Mouse (Mus musculus) left cerebral cortex, postnatal 36 days (tissue): Measurements from ENCODE around the gene Xrcc1. TPM values are rescaled to one million over a fixed set of nuclear protein-coding genes. Genes with fewer than 3 reads are reported as not detected.
A peak's percentile ranks its signal among the peaks of the same experiment; 100 is the strongest.

Experiments used
- DNase-seq, 2 experiments: peaks; one replicate each; pipeline ENCODE4 v3.0.0; 2021 to 2022; ENCODE audit warnings: low spot score in 2 of 2, mixed read lengths in 1 of 2
- intact Hi-C: fragments of 180-260 bp; cut with DNase I; formaldehyde crosslinking; loops from one replicate; pipeline ENCODE4 v1.15.1; 2025
- total RNA-seq, 2 experiments: library from RNA; stranded (reverse); gene quantifications; 2 replicates each; pipeline ENCODE4 v1.2.3; 2021

Gene Xrcc1
- total RNA-seq, 2 experiments from 2014 or later: 29.8 to 41.4 TPM

GRCm38 (mm10) chr7:24524978-24525377, 21.1 kb upstream of the Xrcc1 start:
- DNase-seq: no peak
- intact Hi-C loops: no loop called here

GRCm38 (mm10) chr7:24525686-24526420, 20.2 kb upstream of the Xrcc1 start:
- intact Hi-C loops: no loop called here
- DNase-seq: no peak

GRCm38 (mm10) chr7:24528861-24529260, 17.2 kb upstream of the Xrcc1 start:
- no peak for DNase-seq
- intact Hi-C loops: no loop called here

- intact Hi-C loops: no loop called here
- DNase-seq: no peak
Observed at GRCm38 (mm10) chr7:24529580-24529979, 16.5 kb upstream of the Xrcc1 start.

GRCm38 (mm10) chr7:24530062-24530931, 15.8 kb upstream of the Xrcc1 start, which contains the start of gene Irgq:
Irgq (plus strand) TSS chr7:24530689.
- intact Hi-C loops: loop anchor here (1.0 to 2.0 kb wide), 2 partner anchors 17 to 23 kb away; partner anchors contain the start of gene Zfp428
- peak; percentile 99 to 100 for DNase-seq

GRCm38 (mm10) chr7:24531211-24531971, 14.7 kb upstream of the Xrcc1 start:
- DNase-seq: peak; percentile 80 to 81
- intact Hi-C loops: loop anchor here (2.0 kb wide), 1 partner anchor 25 kb away; the partner anchor contains the start of gene Zfp428

- intact Hi-C loops: no loop called here
- DNase-seq: no peak
Observed at GRCm38 (mm10) chr7:24533031-24533571, 13.0 kb upstream of the Xrcc1 start.

GRCm38 (mm10) chr7:24533806-24534205, 12.3 kb upstream of the Xrcc1 start:
- peak in 1 of 2 experiments; percentile 27 for DNase-seq
- intact Hi-C loops: no loop called here

GRCm38 (mm10) chr7:24534301-24534700, 11.8 kb upstream of the Xrcc1 start:
- peak in 1 of 2 experiments; percentile 18 for DNase-seq
- intact Hi-C loops: no loop called here

- intact Hi-C loops: no loop called here
- DNase-seq: no peak
Observed at GRCm38 (mm10) chr7:24537081-24537480, 9.0 kb upstream of the Xrcc1 start.

- intact Hi-C loops: no loop called here
- no peak for DNase-seq
Observed at GRCm38 (mm10) chr7:24537591-24537990, 8.5 kb upstream of the Xrcc1 start.

GRCm38 (mm10) chr7:24538154-24538553, 7.9 kb upstream of the Xrcc1 start:
- DNase-seq: peak in 1 of 2 experiments; percentile 28
- intact Hi-C loops: no loop called here

GRCm38 (mm10) chr7:24538701-24539100, 7.4 kb upstream of the Xrcc1 start:
- intact Hi-C loops: no loop called here

GRCm38 (mm10) chr7:24539686-24540085, 6.4 kb upstream of the Xrcc1 start:
- no peak for DNase-seq
- intact Hi-C loops: no loop called here

More at GRCm38 (mm10) chr7:24538701-24539100, 7.4 kb upstream of the Xrcc1 start:
- no peak for DNase-seq

GRCm38 (mm10) chr7:24544506-24544905, 1.6 kb upstream of the Xrcc1 start:
- DNase-seq: no peak
- intact Hi-C loops: no loop called here

- DNase-seq: peak; percentile 99
- intact Hi-C loops: loop anchor here (1.0 kb wide), 1 partner anchor 17 kb away; the partner anchor contains the start of gene Irgq
Observed at GRCm38 (mm10) chr7:24546634-24547389, 723 bp downstream of the Xrcc1 start.

- intact Hi-C loops: loop anchor here (1.0 kb wide), 1 partner anchor 17 kb away; the partner anchor contains the start of gene Irgq
- DNase-seq: no peak
Observed at GRCm38 (mm10) chr7:24547534-24548036, 1.5 kb downstream of the Xrcc1 start.

GRCm38 (mm10) chr7:24551985-24552759, 6.1 kb downstream of the Xrcc1 start:
- no peak for DNase-seq
- intact Hi-C loops: no loop called here
